Mouse (Mus musculus): ENCODE data around the gene Zbtb1.

DNA sequence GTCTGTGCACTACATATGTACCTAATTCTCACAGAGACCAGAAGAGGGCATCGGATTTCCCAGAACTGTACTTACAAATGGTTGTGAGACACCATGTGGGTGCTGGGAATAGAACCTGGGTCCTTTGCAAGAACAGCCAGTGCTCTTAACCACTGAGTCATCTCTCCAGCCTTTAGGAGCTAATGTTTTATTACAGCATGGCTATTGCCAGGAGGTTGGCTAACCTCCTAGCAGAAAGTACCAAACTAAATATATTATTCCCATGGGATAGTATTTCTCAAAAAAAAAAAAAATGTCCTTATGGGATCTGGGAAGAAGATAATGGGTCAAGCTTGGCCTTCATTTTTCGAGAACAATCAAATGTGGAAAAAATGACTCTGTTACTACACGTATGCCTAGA lies 55.2 kb downstream of the Zbtb1 start:
- TF ChIP-seq CTCF (IDR thresholded peaks at IDR 0.05; ENCODE audit: borderline replicate concordance, extremely low read depth, insufficient read depth, insufficient read length) (no peak), POLR2A (IDR thresholded peaks at IDR 0.05; ENCODE audit: borderline replicate concordance, extremely low read depth, insufficient read depth, insufficient read length, poor library complexity, severe bottlenecking) (no peak)

All from brain, embryonic 14.5 days (tissue).